Mouse (Mus musculus) liver, adult 2 months (tissue): ENCODE measurements around the gene Ppan. TPM values are rescaled to one million over a fixed set of nuclear protein-coding genes. Genes with fewer than 3 reads are reported as not detected.

ENCODE experiments used
- DNase-seq: peaks from one replicate; pipeline ENCODE4 v3.0.0-alpha.2; 2011; ENCODE audit warnings: low read depth, low spot score; ENCODE audit errors: extremely low read depth
- H3K27ac ChIP-seq: fragments of 200-500 bp; replicated peaks from 2 replicates; pipeline ENCODE4 v1.5.1; 2012; ENCODE audit warnings: low read depth, mild to moderate bottlenecking, control low read depth, inconsistent platforms, low read length; ENCODE audit not compliant: insufficient read depth
- H3K27me3 ChIP-seq: fragments of 200-500 bp; 2 replicates; pipeline ENCODE4 v1.6.1; 2012; ENCODE audit warnings: mild to moderate bottlenecking, moderate library complexity, low read length, inconsistent platforms; ENCODE audit not compliant: control insufficient read depth, insufficient read depth
- H3K36me3 ChIP-seq: fragments of 200-500 bp; 2 replicates; pipeline ENCODE4 v1.6.1; 2012; ENCODE audit warnings: low read length, inconsistent platforms; ENCODE audit not compliant: control insufficient read depth, insufficient read depth
- H3K4me1 ChIP-seq: fragments of 200-500 bp; 2 replicates; pipeline ENCODE4 v1.6.1; 2011; ENCODE audit warnings: low read length; ENCODE audit not compliant: control insufficient read depth, insufficient read depth
- H3K4me3 ChIP-seq: fragments of 200-500 bp; 2 replicates; pipeline ENCODE4 v1.5.1; 2011; ENCODE audit warnings: low read depth, mild to moderate bottlenecking, control low read depth, low read length, moderate library complexity; ENCODE audit not compliant: insufficient read depth
- H3K79me2 ChIP-seq: fragments of 200-500 bp; 2 replicates; pipeline ENCODE4 v1.6.1; 2012; ENCODE audit warnings: inconsistent platforms, mild to moderate bottlenecking, low read length, moderate library complexity; ENCODE audit not compliant: control insufficient read depth, insufficient read depth
- H3K9ac ChIP-seq: fragments of 200-500 bp; 2 replicates; pipeline ENCODE4 v1.6.1; 2012; ENCODE audit warnings: low read depth, mild to moderate bottlenecking, control low read depth, inconsistent platforms, low read length
- CTCF ChIP-seq: fragments of 200-500 bp; IDR thresholded peaks from 2 replicates; pipeline ENCODE4 v1.5.1; 2011; ENCODE audit warnings: low read depth, low read length, control low read depth
- POLR2A ChIP-seq: fragments of 200-500 bp; IDR thresholded peaks from 2 replicates; pipeline ENCODE4 v1.6.1; 2011; ENCODE audit warnings: low read length, control low read depth; ENCODE audit not compliant: insufficient read depth; ENCODE audit errors: extremely low read depth
- WGBS: fragments of 180-500 bp; shearing (Covaris S2); methylation state at CpG from one replicate; pipeline ENCODE4 v1.1.7; 2018; 5-methylcytosine and 5-hydroxymethylcytosine counted together
- polyA plus RNA-seq: library from polyadenylated mRNA; depleted of rRNA; stranded (reverse); fragments of >200 nt; gene quantifications from 2 replicates; pipeline ENCODE4 v1.2.3, GENCODE M21; 2012; rRNA removed
- total RNA-seq: library from RNA; depleted of rRNA; stranded (reverse); fragments of >200 nt; gene quantifications from 2 replicates; pipeline ENCODE4 v1.2.3, GENCODE M21; 2014; rRNA removed

The Ppan gene
- total and polyA plus RNA-seq, 2 experiments, result 6.5 to 69.6 TPM

DNA sequence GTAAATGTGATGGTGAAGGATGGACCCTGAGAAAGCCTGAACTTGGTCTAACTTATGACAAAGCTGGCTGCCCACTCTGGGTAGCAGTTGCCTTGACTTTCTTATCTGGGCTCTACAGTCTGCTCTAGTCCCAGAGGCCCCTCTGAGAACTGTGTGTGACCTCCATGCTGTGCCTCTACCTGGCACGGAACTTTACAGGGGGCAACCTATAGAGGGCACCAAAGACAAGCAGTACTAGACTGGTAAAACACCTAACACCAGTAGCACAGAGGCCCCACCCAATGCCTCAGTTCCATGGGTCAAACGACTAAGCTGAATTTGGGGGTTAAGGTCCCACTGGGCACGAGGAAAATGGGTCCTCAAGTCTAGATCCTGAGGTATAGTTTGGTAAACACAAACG, 28.2 kb downstream of the Ppan start:
- Histone ChIP-seq H3K79me2 (no peaks in the 10 kb centered on the region), H3K4me3 (no peak overlapping the region), H3K36me3 (peaks cover 5% of the 10 kb centered on the region; the same call in 1 of the 2 replicates), H3K9ac (no peak overlapping the region), H3K27ac (no peak overlapping the region), H3K27me3 (no peaks in the 10 kb centered on the region), H3K4me1 (no peaks in the 10 kb centered on the region)
- DNase-seq, result peak; percentile 16
- TF ChIP-seq POLR2A (no peak), CTCF (peak; percentile 48; the same call in 1 of the 2 replicates)
- WGBS, result 76% methylated on average over 4 of the region's 4 CpGs

DNA sequence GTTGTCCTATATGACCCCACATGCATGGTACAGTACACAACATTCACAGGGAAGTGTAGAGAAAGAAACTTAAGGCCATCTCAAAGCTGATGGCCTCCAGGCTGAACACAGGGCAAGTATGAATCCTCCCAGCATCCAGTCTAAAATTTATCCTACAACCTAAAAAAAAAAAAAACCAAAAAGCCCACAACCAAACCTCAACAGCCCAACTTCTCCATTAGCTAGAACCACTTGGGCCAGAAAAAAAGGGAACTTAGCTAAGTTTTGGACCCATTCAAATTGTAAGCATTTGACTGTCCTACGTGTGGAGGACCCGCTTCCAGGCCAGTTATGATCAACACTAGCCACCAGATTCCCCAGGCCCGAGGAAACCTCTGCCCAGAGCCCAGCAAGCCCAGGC, 35.3 kb downstream of the Ppan start:
- no peaks in the 10 kb centered on the region for H3K27me3 ChIP-seq
- no peak overlapping the region for H3K4me3 ChIP-seq
- no peak overlapping the region for H3K9ac ChIP-seq
- no peak for DNase-seq
- 91% methylated on average over 3 of the region's 3 CpGs for WGBS
- TF ChIP-seq CTCF, result no peak
- TF ChIP-seq POLR2A, result no peak
- H3K27ac ChIP-seq, result no peak overlapping the region
- H3K79me2 ChIP-seq, result no peaks in the 10 kb centered on the region
- no peaks in the 10 kb centered on the region for H3K4me1 ChIP-seq
- no peaks in the 10 kb centered on the region; the same call in 1 of the 2 replicates for H3K36me3 ChIP-seq

Other genes with a start within 250 kb of the Ppan start
- gene Ubl5, start 245.3 kb upstream of the Ppan start, total RNA-seq, result 63.5 and 72.7 TPM in 2 replicates
- gene Ubl5, start 245.3 kb upstream of the Ppan start, polyA plus RNA-seq, result 261 and 273 TPM in 2 replicates
- 2.7 and 2.8 TPM in 2 replicates for gene Fbxl12, start 243.4 kb upstream of the Ppan start, total RNA-seq
- 9.5 and 16.2 TPM in 2 replicates for gene Fbxl12, start 243.4 kb upstream of the Ppan start, polyA plus RNA-seq
- gene Pin1, start 236.1 kb upstream of the Ppan start, total RNA-seq, result 7.4 and 8.1 TPM in 2 replicates
- gene Pin1, start 236.1 kb upstream of the Ppan start, polyA plus RNA-seq, result 9.0 and 9.5 TPM in 2 replicates
- 0.09 and 0.34 TPM in 2 replicates for gene Olfm2, start 141.8 kb upstream of the Ppan start, total RNA-seq
- gene Olfm2, start 141.8 kb upstream of the Ppan start, polyA plus RNA-seq, result 0.14 and 0.72 TPM in 2 replicates
- gene Col5a3, start 73.1 kb upstream of the Ppan start, total RNA-seq, result 0.83 and 2.1 TPM in 2 replicates
- gene Col5a3, start 73.1 kb upstream of the Ppan start, polyA plus RNA-seq, result 2.9 and 6.4 TPM in 2 replicates
- gene Rdh8, start 69.7 kb upstream of the Ppan start, total RNA-seq, result not detected in 2 replicates
- gene Rdh8, start 69.7 kb upstream of the Ppan start, polyA plus RNA-seq, result not detected in 2 replicates
- 14.8 and 17.1 TPM in 2 replicates for gene A230050P20Rik, start 19.5 kb upstream of the Ppan start, total RNA-seq
- gene A230050P20Rik, start 19.5 kb upstream of the Ppan start, polyA plus RNA-seq, result 112 and 186 TPM in 2 replicates
- 17.6 and 27.9 TPM in 2 replicates for gene Angptl6, start 8.4 kb upstream of the Ppan start, total RNA-seq
- 44.1 and 47.4 TPM in 2 replicates for gene Angptl6, start 8.4 kb upstream of the Ppan start, polyA plus RNA-seq
- 51.7 and 60.4 TPM in 2 replicates for gene Eif3g, start 10.4 kb downstream of the Ppan start, total RNA-seq
- gene Eif3g, start 10.4 kb downstream of the Ppan start, polyA plus RNA-seq, result 91.8 and 98.3 TPM in 2 replicates
- gene Dnmt1, start 71.7 kb downstream of the Ppan start, total RNA-seq, result 5.3 and 6.6 TPM in 2 replicates
- gene Dnmt1, start 71.7 kb downstream of the Ppan start, polyA plus RNA-seq, result 4.4 and 5.5 TPM in 2 replicates
- gene S1pr2, start 88.6 kb downstream of the Ppan start, total RNA-seq, result 1.2 and 2.1 TPM in 2 replicates
- gene S1pr2, start 88.6 kb downstream of the Ppan start, polyA plus RNA-seq, result 2.9 and 3.9 TPM in 2 replicates
- 16.0 and 21.9 TPM in 2 replicates for gene Mrpl4, start 114.6 kb downstream of the Ppan start, total RNA-seq
- gene Mrpl4, start 114.6 kb downstream of the Ppan start, polyA plus RNA-seq, result 72.4 and 79.8 TPM in 2 replicates
- 8.6 and 9.6 TPM in 2 replicates for gene Icam1, start 127.8 kb downstream of the Ppan start, total RNA-seq
- 5.8 and 11.6 TPM in 2 replicates for gene Icam1, start 127.8 kb downstream of the Ppan start, polyA plus RNA-seq
- 0.28 TPM in 1 of 2 replicates, not detected in the other for gene Icam4, start 141.2 kb downstream of the Ppan start, total RNA-seq
- gene Icam4, start 141.2 kb downstream of the Ppan start, polyA plus RNA-seq, result 0.62 and 0.81 TPM in 2 replicates
- 0.07 TPM in 1 of 2 replicates, not detected in the other for gene Icam5, start 143.9 kb downstream of the Ppan start, total RNA-seq
- 0.02 and 0.09 TPM in 2 replicates for gene Icam5, start 143.9 kb downstream of the Ppan start, polyA plus RNA-seq
- not detected in 2 replicates for gene Zglp1, start 178.9 kb downstream of the Ppan start, total RNA-seq
- gene Zglp1, start 178.9 kb downstream of the Ppan start, polyA plus RNA-seq, result 0.39 TPM in 1 of 2 replicates, not detected in the other
- 0.46 and 0.54 TPM in 2 replicates for gene Gm49373, start 184.9 kb downstream of the Ppan start, total RNA-seq
- 0.05 and 0.10 TPM in 2 replicates for gene Gm49373, start 184.9 kb downstream of the Ppan start, polyA plus RNA-seq
- gene Fdx1l, start 185.4 kb downstream of the Ppan start, total RNA-seq, result 30.6 and 31.1 TPM in 2 replicates
- 45.3 and 50.3 TPM in 2 replicates for gene Fdx1l, start 185.4 kb downstream of the Ppan start, polyA plus RNA-seq
- 2.0 and 2.5 TPM in 2 replicates for gene Gm38431, start 203.8 kb downstream of the Ppan start, total RNA-seq
- gene Gm38431, start 203.8 kb downstream of the Ppan start, polyA plus RNA-seq, result 3.4 and 5.8 TPM in 2 replicates
- gene Raver1, start 203.8 kb downstream of the Ppan start, total RNA-seq, result 1.8 and 5.3 TPM in 2 replicates
- gene Raver1, start 203.8 kb downstream of the Ppan start, polyA plus RNA-seq, result 19.6 and 22.1 TPM in 2 replicates
- 9.3 and 16.4 TPM in 2 replicates for gene Tyk2, start 243.1 kb downstream of the Ppan start, total RNA-seq
- 18.2 and 21.0 TPM in 2 replicates for gene Tyk2, start 243.1 kb downstream of the Ppan start, polyA plus RNA-seq